Mouse (Mus musculus): ENCODE data around the gene Tuba1c.

DNA sequence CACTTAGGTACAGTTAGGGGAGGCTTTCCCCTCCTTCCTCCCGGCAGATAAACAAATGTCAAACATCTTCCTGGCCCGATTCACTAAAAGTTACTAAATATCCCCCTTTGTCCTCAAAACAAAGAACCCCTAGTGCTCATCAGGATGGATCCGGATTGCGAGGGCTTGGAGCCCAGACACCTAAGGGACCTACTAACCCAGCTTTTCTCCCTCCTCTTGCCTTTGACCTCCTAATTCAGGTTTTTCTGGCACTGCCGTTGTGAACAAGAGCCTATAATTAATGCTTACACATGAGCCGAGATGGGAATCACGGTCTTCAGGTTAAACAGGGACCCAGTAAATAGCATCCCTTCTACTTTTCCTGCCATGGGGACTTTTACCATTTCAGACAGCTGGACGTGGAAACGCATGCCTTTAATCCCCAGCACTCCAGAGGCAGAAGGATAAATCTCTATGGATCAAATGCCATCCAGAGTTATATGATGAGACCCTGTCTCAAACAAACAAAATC is 38.1 kb upstream of the Tuba1c start:
- TF ChIP-seq CTCF (IDR thresholded peaks at IDR 0.05; ENCODE audit: borderline replicate concordance, control insufficient read depth, extremely low read depth, insufficient read depth, low read length, poor library complexity): no peak
- TF ChIP-seq POLR2A (IDR thresholded peaks at IDR 0.05; ENCODE audit: control insufficient read depth, extremely low read depth, insufficient read depth, low read length, poor library complexity): no peak

Measured in thymus, adult 2 months (tissue).